Mouse (Mus musculus) neural tube, embryonic 10.5 days (tissue): ENCODE results near the gene Slc2a4.
A peak's percentile ranks its signal among the peaks of the same experiment; 100 is the strongest.
"Not testable (repeated sequence)": the region's sequence is repeated elsewhere in the genome, so short reads cannot be mapped to it uniquely, and the experiment has no call there.

Source experiments
- DNase-seq: peaks from one replicate; pipeline ENCODE4 v3.0.0-alpha.2; 2017; ENCODE audit warnings: low spot score; ENCODE audit errors: extremely low spot score

Slc2a4 gene

GRCm38 (mm10) chr11:69970775-69971174, 22.8 kb upstream of the Slc2a4 start:
- no peak for DNase-seq

GRCm38 (mm10) chr11:69970222-69970621, 22.2 kb upstream of the Slc2a4 start:
- DNase-seq: no peak

GRCm38 (mm10) chr11:69968793-69969192, 20.8 kb upstream of the Slc2a4 start:
- no peak for DNase-seq

- DNase-seq: no peak
Observed at GRCm38 (mm10) chr11:69966860-69967517, 19.0 kb upstream of the Slc2a4 start.

- peak; percentile 57 for DNase-seq
Observed at GRCm38 (mm10) chr11:69966006-69966859, 18.2 kb upstream of the Slc2a4 start.

GRCm38 (mm10) chr11:69965271-69966005, 17.4 kb upstream of the Slc2a4 start:
- DNase-seq: peak; percentile 30

- no peak for DNase-seq
Observed at GRCm38 (mm10) chr11:69964650-69965270, 16.8 kb upstream of the Slc2a4 start, which contains the start of gene Cldn7. TSS of gene Cldn7 (plus strand) at chr11:69964779.

- DNase-seq: no peak
Observed at GRCm38 (mm10) chr11:69961841-69962240, 13.9 kb upstream of the Slc2a4 start.

- no peak for DNase-seq
Observed at GRCm38 (mm10) chr11:69960616-69961015, 12.6 kb upstream of the Slc2a4 start.

GRCm38 (mm10) chr11:69956218-69956617, 8.2 kb upstream of the Slc2a4 start:
- no peak for DNase-seq

- not testable (repeated sequence) for DNase-seq
Observed at GRCm38 (mm10) chr11:69955618-69956017, 7.6 kb upstream of the Slc2a4 start.

- no peak for DNase-seq
Observed at GRCm38 (mm10) chr11:69953267-69953915, 5.4 kb upstream of the Slc2a4 start.

- DNase-seq: no peak
Observed at GRCm38 (mm10) chr11:69952274-69952673, 4.3 kb upstream of the Slc2a4 start.

- no peak for DNase-seq
Observed at GRCm38 (mm10) chr11:69950807-69951459, 2.9 kb upstream of the Slc2a4 start.

- DNase-seq: peak; percentile 91
Observed at GRCm38 (mm10) chr11:69948763-69949150, 769 bp upstream of the Slc2a4 start.

- peak; percentile 53 for DNase-seq
Observed at GRCm38 (mm10) chr11:69947337-69948065, 487 bp downstream of the Slc2a4 start.

GRCm38 (mm10) chr11:69945997-69946891, 1.7 kb downstream of the Slc2a4 start:
- DNase-seq: no peak

GRCm38 (mm10) chr11:69945216-69945615, 2.8 kb downstream of the Slc2a4 start:
- DNase-seq: no peak

GRCm38 (mm10) chr11:69940962-69941361, 7.0 kb downstream of the Slc2a4 start:
- DNase-seq: no peak
